Mouse (Mus musculus): Measurements from ENCODE around the gene Ptrh2. TPM values are rescaled to one million over a fixed set of nuclear protein-coding genes. Genes with fewer than 3 reads are reported as not detected.

Ptrh2 gene
- 38.6 and 41.1 TPM in 2 replicates for polyA plus RNA-seq (2014; fragmentation: Nextera tagmentation; extraction: Ambion mirVana)

DNA sequence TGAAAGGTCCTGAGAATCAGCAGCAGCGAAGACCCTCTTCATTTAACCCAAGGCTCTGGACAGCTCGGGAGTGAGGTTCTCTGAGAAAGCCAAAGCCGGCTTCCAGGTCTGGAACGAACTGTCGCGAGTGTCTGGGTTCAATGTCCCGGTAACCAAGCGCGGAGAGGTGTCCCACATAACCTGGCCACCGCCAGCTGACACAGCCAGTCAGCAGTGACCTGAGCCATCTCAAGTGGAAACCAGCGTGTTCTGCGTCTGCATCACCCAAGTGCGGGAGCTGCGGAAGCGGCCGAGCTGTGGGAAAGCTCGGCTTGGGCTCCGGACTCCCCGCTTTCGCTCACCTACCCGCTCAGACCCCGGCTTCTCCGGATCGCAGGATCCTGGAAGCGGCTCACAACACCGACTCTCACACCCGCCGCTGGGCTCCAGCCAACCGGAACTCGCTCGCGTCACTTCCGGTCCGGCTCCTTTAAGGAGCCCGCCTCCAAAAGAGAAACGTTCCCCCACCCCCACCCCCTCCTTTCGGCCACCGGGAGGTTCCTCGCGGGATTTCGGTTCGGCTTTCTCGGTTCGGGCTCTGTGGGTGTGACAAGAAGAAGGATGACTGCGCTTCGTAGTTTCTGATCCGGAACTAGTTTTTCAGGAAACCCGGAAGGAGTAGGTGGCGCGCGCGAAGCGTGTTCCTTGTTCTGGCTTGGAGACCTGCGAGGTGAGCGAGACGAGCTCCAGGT lies at the start of gene Ptrh2, which contains the start of gene Vmp1:
Gene Ptrh2 (plus strand): TSS at position 591 of the 731 bp plus-strand sequence.
Gene Vmp1 (minus strand): TSS at position 442 of the 731 bp plus-strand sequence.
- peak within 1 kb of the TSS; percentile 85 for H3K27ac ChIP-seq (ENCODE audit: low read depth, low read length)
- H3K4me2 ChIP-seq (replicated peaks; ENCODE audit: low read depth, low read length): peak within 1 kb of the TSS; percentile 75
- H3K9me3 ChIP-seq (ENCODE audit: control insufficient read depth, low read length): no peaks in the 10 kb centered on the region
- peaks cover 16% of the 10 kb centered on the region; the same call in 1 of the 2 replicates for H3K36me3 ChIP-seq (ENCODE audit: control insufficient read depth, insufficient read depth, low read length)
- peaks cover 25% of the 10 kb centered on the region for H3K4me1 ChIP-seq (ENCODE audit: control insufficient read depth, insufficient read depth, low read length)
- peak within 1 kb of the TSS; percentile 88 for H3K4me3 ChIP-seq (ENCODE audit: low read length)
- ATAC-seq (ENCODE audit: low FRiP score, low TSS enrichment): peak; percentile 95
- peak within 1 kb of the TSS; percentile 86 for H3K9ac ChIP-seq (ENCODE audit: low read depth, low read length)
- under 1% methylated on average over 56 of the region's 56 CpGs for WGBS
- no peaks in the 10 kb centered on the region for H3K27me3 ChIP-seq (ENCODE audit: control insufficient read depth, insufficient read depth, low read length)

DNA sequence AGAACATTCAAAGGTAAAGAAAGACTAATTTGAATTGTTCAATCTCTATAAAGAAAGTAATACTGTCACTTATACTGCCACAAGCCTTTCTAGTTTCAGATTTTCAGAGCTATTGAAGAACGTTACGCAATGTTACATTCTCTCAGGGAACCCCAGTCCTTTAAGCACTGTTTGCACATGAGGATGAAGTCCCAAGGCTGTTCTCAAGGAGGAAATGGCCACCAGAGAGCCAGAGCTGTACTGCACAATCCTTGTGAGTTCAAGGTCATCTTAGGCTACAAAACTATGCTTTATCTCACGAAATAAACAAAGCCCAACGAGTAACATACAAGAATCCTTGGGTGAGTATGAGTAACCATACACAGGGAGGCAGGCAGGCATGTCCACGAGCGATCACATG lies 49.4 kb upstream of the Ptrh2 start:
- ATAC-seq (ENCODE audit: low FRiP score, low TSS enrichment): no peak
- no peak overlapping the region for H3K4me2 ChIP-seq (replicated peaks; ENCODE audit: low read depth, low read length)
- H3K9me3 ChIP-seq (ENCODE audit: control insufficient read depth, low read length): no peaks in the 10 kb centered on the region
- no peaks in the 10 kb centered on the region for H3K4me1 ChIP-seq (ENCODE audit: control insufficient read depth, insufficient read depth, low read length)
- 93% methylated on average over 6 of the region's 6 CpGs for WGBS
- H3K9ac ChIP-seq (ENCODE audit: low read depth, low read length): no peak overlapping the region
- H3K27ac ChIP-seq (ENCODE audit: low read depth, low read length): no peak overlapping the region
- H3K36me3 ChIP-seq (ENCODE audit: control insufficient read depth, insufficient read depth, low read length): peaks cover 6% of the 10 kb centered on the region; the same call in 1 of the 2 replicates
- no peaks in the 10 kb centered on the region for H3K27me3 ChIP-seq (ENCODE audit: control insufficient read depth, insufficient read depth, low read length)
- H3K4me3 ChIP-seq (ENCODE audit: low read length): no peak overlapping the region

DNA sequence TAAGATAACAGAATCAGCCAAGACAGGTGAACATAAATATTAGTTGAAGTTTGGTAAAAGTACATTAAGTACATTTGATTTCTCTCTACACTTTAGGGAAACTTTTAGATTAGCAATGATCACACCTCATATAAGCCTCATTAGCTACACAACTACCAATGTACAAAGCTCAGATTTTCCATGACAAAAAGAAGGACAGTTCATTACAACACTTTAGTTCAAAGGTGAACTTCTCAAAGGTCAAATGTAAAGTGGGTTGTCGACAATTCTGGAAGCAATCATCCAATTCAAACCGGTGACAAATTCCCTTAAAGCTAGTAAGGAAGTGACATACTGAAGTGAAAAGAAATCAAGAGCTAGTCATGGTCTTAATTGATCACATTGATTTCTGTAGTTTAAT lies 46.1 kb upstream of the Ptrh2 start:
- no peaks in the 10 kb centered on the region for H3K9me3 ChIP-seq (ENCODE audit: control insufficient read depth, low read length)
- H3K9ac ChIP-seq (ENCODE audit: low read depth, low read length): no peak overlapping the region
- 74% methylated on average over 2 of the region's 2 CpGs for WGBS
- H3K36me3 ChIP-seq (ENCODE audit: control insufficient read depth, insufficient read depth, low read length): peaks cover 3% of the 10 kb centered on the region; the same call in 1 of the 2 replicates
- no peaks in the 10 kb centered on the region for H3K27me3 ChIP-seq (ENCODE audit: control insufficient read depth, insufficient read depth, low read length)
- H3K4me1 ChIP-seq (ENCODE audit: control insufficient read depth, insufficient read depth, low read length): no peaks in the 10 kb centered on the region
- H3K4me2 ChIP-seq (replicated peaks; ENCODE audit: low read depth, low read length): no peak overlapping the region
- ATAC-seq (ENCODE audit: low FRiP score, low TSS enrichment): no peak
- no peak overlapping the region for H3K27ac ChIP-seq (ENCODE audit: low read depth, low read length)
- no peak overlapping the region for H3K4me3 ChIP-seq (ENCODE audit: low read length)

DNA sequence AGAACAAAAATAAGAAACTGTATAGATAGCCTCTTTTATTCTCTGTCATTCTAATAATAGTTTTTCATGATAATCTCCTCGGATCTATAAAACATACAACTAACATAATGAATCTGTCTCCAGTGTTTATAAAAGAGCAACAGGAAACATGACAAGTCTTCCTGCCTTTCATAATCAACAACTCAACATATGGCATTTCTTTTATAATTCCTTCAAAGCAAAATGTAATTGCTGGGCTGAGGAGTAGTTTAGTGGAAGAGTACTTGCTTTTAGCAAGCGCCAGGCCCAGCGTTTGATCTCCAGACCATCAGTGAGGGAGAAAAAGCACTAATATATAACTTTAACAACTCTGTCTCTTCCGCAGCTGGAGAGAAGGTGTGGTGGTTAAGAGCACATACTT lies 42.1 kb upstream of the Ptrh2 start:
- no peak for ATAC-seq (ENCODE audit: low FRiP score, low TSS enrichment)
- Histone ChIP-seq H3K9me3 (ENCODE audit: control insufficient read depth, low read length) (no peaks in the 10 kb centered on the region), H3K27me3 (ENCODE audit: control insufficient read depth, insufficient read depth, low read length) (no peaks in the 10 kb centered on the region), H3K27ac (ENCODE audit: low read depth, low read length) (no peak overlapping the region), H3K9ac (ENCODE audit: low read depth, low read length) (no peak overlapping the region), H3K4me3 (ENCODE audit: low read length) (no peak overlapping the region), H3K4me2 (replicated peaks; ENCODE audit: low read depth, low read length) (no peak overlapping the region), H3K36me3 (ENCODE audit: control insufficient read depth, insufficient read depth, low read length) (peaks cover 10% of the 10 kb centered on the region; the same call in 1 of the 2 replicates), H3K4me1 (ENCODE audit: control insufficient read depth, insufficient read depth, low read length) (no peaks in the 10 kb centered on the region)
- WGBS: 70% methylated on average over 4 of the region's 4 CpGs

DNA sequence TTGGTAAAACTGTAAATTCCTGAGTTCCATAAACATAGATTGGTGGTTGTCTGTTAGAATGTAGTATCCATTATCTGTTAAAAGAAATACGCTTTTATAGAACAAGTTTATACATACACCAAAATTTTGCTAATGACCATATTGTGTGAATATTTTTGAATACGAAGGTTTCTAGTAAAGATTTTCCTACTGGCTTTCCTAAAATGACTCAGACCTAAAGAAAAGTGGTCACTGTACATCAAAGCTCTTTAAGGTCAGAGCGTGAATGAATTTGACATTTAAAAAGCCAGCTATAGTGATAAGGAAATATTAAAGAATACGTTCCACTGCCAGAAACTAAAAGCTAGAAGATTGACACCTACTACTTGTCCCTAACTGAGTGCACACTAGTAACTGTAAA lies 39.2 kb upstream of the Ptrh2 start:
- H3K27me3 ChIP-seq (ENCODE audit: control insufficient read depth, insufficient read depth, low read length): no peaks in the 10 kb centered on the region
- no peak overlapping the region for H3K27ac ChIP-seq (ENCODE audit: low read depth, low read length)
- no peak overlapping the region for H3K4me2 ChIP-seq (replicated peaks; ENCODE audit: low read depth, low read length)
- no peak overlapping the region for H3K4me3 ChIP-seq (ENCODE audit: low read length)
- 94% methylated on average over 4 of the region's 4 CpGs for WGBS
- ATAC-seq (ENCODE audit: low FRiP score, low TSS enrichment): no peak
- no peak overlapping the region for H3K9ac ChIP-seq (ENCODE audit: low read depth, low read length)
- H3K36me3 ChIP-seq (ENCODE audit: control insufficient read depth, insufficient read depth, low read length): peaks cover 10% of the 10 kb centered on the region; the same call in 1 of the 2 replicates
- H3K4me1 ChIP-seq (ENCODE audit: control insufficient read depth, insufficient read depth, low read length): no peaks in the 10 kb centered on the region
- H3K9me3 ChIP-seq (ENCODE audit: control insufficient read depth, low read length): no peaks in the 10 kb centered on the region

DNA sequence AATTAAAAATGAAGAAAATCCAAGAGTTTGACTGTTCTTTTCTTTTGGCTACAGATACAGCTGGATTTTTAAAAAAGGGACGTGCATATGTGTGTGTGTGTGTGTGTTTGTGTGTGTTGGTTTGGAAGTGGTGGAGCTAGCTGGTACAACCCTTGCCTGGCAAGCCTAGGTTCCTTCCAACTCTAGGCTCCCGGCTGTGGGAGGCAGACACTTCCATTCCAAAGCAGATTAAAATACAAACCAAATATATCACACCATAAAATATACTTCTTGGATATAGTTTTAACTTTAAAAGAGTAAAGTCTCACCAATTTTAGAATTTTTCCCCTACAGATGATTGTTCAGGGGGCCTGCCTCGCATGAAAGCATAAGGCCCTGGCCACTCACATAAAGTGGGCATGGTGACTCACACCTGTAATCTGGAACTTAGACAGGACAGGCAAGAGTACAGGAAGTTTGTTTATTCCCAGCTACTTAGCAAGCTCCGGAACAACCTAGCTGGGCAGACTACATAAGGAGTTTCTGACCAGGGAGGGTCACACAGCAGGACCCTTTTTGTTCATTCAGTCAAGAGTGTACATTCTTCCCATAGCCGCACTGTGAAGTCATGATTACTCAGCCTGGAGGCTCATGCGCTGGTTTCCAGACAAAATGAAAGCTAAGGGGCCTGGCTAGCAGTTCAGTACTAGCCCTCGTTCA lies 37.5 kb upstream of the Ptrh2 start:
- Histone ChIP-seq H3K9ac (ENCODE audit: low read depth, low read length) (no peak overlapping the region), H3K9me3 (ENCODE audit: control insufficient read depth, low read length) (no peaks in the 10 kb centered on the region), H3K4me2 (replicated peaks; ENCODE audit: low read depth, low read length) (no peak overlapping the region), H3K27ac (ENCODE audit: low read depth, low read length) (0 out of 2 replicates have a peak overlapping the region, but pooled peaks have one; percentile 19), H3K4me1 (ENCODE audit: control insufficient read depth, insufficient read depth, low read length) (no peaks in the 10 kb centered on the region), H3K36me3 (ENCODE audit: control insufficient read depth, insufficient read depth, low read length) (peaks cover 10% of the 10 kb centered on the region; the same call in 1 of the 2 replicates), H3K4me3 (ENCODE audit: low read length) (no peak overlapping the region), H3K27me3 (ENCODE audit: control insufficient read depth, insufficient read depth, low read length) (no peaks in the 10 kb centered on the region)
- ATAC-seq (ENCODE audit: low FRiP score, low TSS enrichment): no peak
- 69% methylated on average over 7 of the region's 7 CpGs for WGBS

DNA sequence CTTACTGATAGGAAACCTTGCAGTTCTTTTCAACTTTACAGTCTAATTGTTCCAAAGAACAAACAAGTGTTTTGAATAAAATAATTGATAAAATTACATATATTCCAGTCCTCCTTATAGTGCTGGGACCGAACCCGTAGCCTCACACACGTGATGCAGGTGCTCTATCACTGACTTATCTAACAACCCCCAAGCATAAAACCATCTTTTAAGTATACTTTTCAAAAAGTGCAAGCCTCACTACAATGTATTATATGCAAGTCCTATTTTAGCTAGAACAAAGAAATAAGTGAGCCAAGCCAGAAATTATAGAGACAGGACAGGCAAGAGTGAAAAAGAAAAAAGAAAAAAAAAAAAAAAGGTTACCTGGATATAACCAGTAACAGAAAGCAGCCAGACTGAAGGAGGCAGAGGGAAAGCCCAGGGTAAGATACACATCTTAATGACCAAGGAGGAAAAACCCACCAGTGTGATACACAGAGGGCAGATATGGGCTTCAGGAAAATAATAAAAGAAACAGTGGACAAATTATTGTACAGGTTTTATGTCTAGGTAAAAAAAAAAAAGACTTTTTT lies 36.8 kb upstream of the Ptrh2 start:
- 0 out of 2 replicates have a peak overlapping the region, but pooled peaks have one; percentile 19 for H3K27ac ChIP-seq (ENCODE audit: low read depth, low read length)
- no peak overlapping the region for H3K4me3 ChIP-seq (ENCODE audit: low read length)
- H3K9ac ChIP-seq (ENCODE audit: low read depth, low read length): no peak overlapping the region
- no peaks in the 10 kb centered on the region for H3K4me1 ChIP-seq (ENCODE audit: control insufficient read depth, insufficient read depth, low read length)
- peaks cover 10% of the 10 kb centered on the region; the same call in 1 of the 2 replicates for H3K36me3 ChIP-seq (ENCODE audit: control insufficient read depth, insufficient read depth, low read length)
- WGBS: 82% methylated on average over 3 of the region's 3 CpGs
- ATAC-seq (ENCODE audit: low FRiP score, low TSS enrichment): no peak
- H3K4me2 ChIP-seq (replicated peaks; ENCODE audit: low read depth, low read length): no peak overlapping the region
- no peaks in the 10 kb centered on the region for H3K27me3 ChIP-seq (ENCODE audit: control insufficient read depth, insufficient read depth, low read length)
- no peaks in the 10 kb centered on the region for H3K9me3 ChIP-seq (ENCODE audit: control insufficient read depth, low read length)

DNA sequence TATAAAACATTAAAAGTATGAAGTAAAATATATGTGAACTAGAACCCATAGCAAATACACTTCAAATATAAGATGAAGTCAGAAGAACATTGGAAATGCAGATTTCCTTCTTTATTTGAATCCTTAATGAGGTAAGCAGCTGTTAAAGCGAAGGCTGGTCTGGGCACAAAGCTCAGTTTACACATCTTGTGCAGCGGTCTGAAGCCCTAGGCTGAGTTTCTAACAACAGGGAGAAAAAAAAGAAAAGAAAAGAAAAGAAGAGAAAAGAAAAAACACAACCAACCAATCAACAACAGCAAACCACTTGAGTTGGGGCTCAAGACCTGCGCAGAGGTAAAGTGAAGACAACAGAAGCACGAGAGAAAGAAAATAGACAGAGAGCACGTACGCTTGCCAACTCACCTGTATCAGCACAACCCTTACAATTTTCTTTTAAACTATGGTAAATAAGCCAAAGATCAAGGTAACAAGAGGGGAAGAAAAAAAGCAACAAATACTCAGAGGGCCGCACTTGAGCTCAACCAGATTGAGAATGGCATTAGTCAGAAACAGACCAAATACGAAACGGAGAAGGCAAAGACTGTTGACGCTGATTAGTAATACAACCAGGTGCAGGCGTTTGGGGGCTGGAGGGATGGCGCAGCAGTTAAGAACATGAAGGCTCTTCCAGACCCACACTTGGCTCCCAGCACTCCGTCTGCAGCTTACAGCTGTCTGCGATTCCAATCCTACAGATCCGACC lies 35.9 kb upstream of the Ptrh2 start:
- H3K4me2 ChIP-seq (replicated peaks; ENCODE audit: low read depth, low read length): no peak overlapping the region
- H3K27ac ChIP-seq (ENCODE audit: low read depth, low read length): no peak overlapping the region
- no peaks in the 10 kb centered on the region for H3K4me1 ChIP-seq (ENCODE audit: control insufficient read depth, insufficient read depth, low read length)
- no peaks in the 10 kb centered on the region for H3K9me3 ChIP-seq (ENCODE audit: control insufficient read depth, low read length)
- ATAC-seq (ENCODE audit: low FRiP score, low TSS enrichment): no peak
- H3K9ac ChIP-seq (ENCODE audit: low read depth, low read length): no peak overlapping the region
- 86% methylated on average over 15 of the region's 15 CpGs for WGBS
- peaks cover 7% of the 10 kb centered on the region; the same call in 1 of the 2 replicates for H3K36me3 ChIP-seq (ENCODE audit: control insufficient read depth, insufficient read depth, low read length)
- no peak overlapping the region for H3K4me3 ChIP-seq (ENCODE audit: low read length)
- H3K27me3 ChIP-seq (ENCODE audit: control insufficient read depth, insufficient read depth, low read length): no peaks in the 10 kb centered on the region
